Mouse (Mus musculus) embryonic facial prominence, embryonic 11.5 days (tissue): ENCODE measurements around the gene H2-Q6. TPM values are rescaled to one million over a fixed set of nuclear protein-coding genes. Genes with fewer than 3 reads are reported as not detected.
"Not testable (repeated sequence)": the region's sequence is repeated elsewhere in the genome, so short reads cannot be mapped to it uniquely, and the experiment has no call there.

Experiments used
- ATAC-seq: fragments of 200-750 bp; cut with Nextera tagmentation; replicated peaks from 2 replicates; pipeline ENCODE4 v1.8.0; 2017; ENCODE audit warnings: low read depth; ENCODE audit not compliant: insufficient number of reproducible peaks, low FRiP score, low TSS enrichment
- DNase-seq: peaks from one replicate; pipeline ENCODE4 v3.0.0-alpha.2; 2015; ENCODE audit warnings: low spot score
- H3K27ac ChIP-seq: fragments of 300-500 bp; sonication (generic); replicated peaks from 2 replicates; pipeline ENCODE4 v1.5.1; 2014; ENCODE audit warnings: mild to moderate bottlenecking, low read depth, low read length, control low read depth
- H3K27me3 ChIP-seq: fragments of 300-500 bp; sonication (generic); 2 replicates; pipeline ENCODE4 v1.6.1; 2014; ENCODE audit warnings: mild to moderate bottlenecking, low read length, moderate library complexity, mixed read lengths; ENCODE audit not compliant: control insufficient read depth, insufficient read depth
- H3K36me3 ChIP-seq: fragments of 300-500 bp; sonication (generic); replicated peaks from 2 replicates; pipeline ENCODE4 v1.6.1; 2014; ENCODE audit warnings: low read depth, mild to moderate bottlenecking, low read length, moderate library complexity, mixed read lengths; ENCODE audit not compliant: control insufficient read depth, insufficient read depth
- H3K4me1 ChIP-seq: fragments of 300-500 bp; sonication (generic); 2 replicates; pipeline ENCODE4 v1.6.1; 2014; ENCODE audit warnings: low read length, mixed read lengths; ENCODE audit not compliant: control insufficient read depth, insufficient read depth
- H3K4me2 ChIP-seq: fragments of 300-500 bp; sonication (generic); 2 replicates; pipeline ENCODE4 v1.6.1; 2014; ENCODE audit warnings: low read depth, mild to moderate bottlenecking, control low read depth, low read length, moderate library complexity
- H3K4me3 ChIP-seq: fragments of 300-500 bp; sonication (generic); 2 replicates; pipeline ENCODE4 v1.5.1; 2014; ENCODE audit warnings: low read depth, low read length, control low read depth
- H3K9ac ChIP-seq: fragments of 300-500 bp; sonication (generic); replicated peaks from 2 replicates; pipeline ENCODE4 v1.6.1; 2014; ENCODE audit warnings: mild to moderate bottlenecking, control low read depth, low read length
- H3K9me3 ChIP-seq: fragments of 300-500 bp; sonication (generic); replicated peaks from 2 replicates; pipeline ENCODE4 v1.6.1; 2016; ENCODE audit warnings: mild to moderate bottlenecking, low read length, inconsistent platforms, mixed read lengths; ENCODE audit not compliant: control insufficient read depth
- WGBS: fragments of 180-500 bp; shearing (Covaris S2); extraction: QIAGEN DNeasy Blood & Tissue Kit; methylation state at CpG from one replicate; pipeline ENCODE4 v1.1.7; 2014; 5-methylcytosine and 5-hydroxymethylcytosine counted together
- polyA plus RNA-seq: library from polyadenylated mRNA; unstranded; fragments of >200 nt; fragmentation: Nextera tagmentation; extraction: Ambion mirVana; gene quantifications from 2 replicates; pipeline ENCODE4 v1.2.1, GENCODE M21; 2014

Gene H2-Q6
- 0.74 and 1.0 TPM in 2 replicates for polyA plus RNA-seq

- WGBS, result 2% methylated on average over 51 of the region's 66 CpGs
- ATAC-seq (peak; percentile 47), DNase-seq (peak; percentile 64)
- not testable (repeated sequence) for H3K9me3 ChIP-seq, H3K27ac ChIP-seq, H3K4me1 ChIP-seq, H3K36me3 ChIP-seq, H3K27me3 ChIP-seq
- peak within 1 kb of the TSS; percentile 33 for H3K4me3 ChIP-seq
- H3K9ac ChIP-seq, result peak within 1 kb of the TSS; percentile 46
- peak within 1 kb of the TSS; percentile 55 for H3K4me2 ChIP-seq
These were observed at the start of gene H2-Q6 for GRCm38 (mm10) chr17:35424624-35425416. TSS of gene H2-Q6 (plus strand) at chr17:35424850.

GRCm38 (mm10) chr17:35379369-35379728 lies 45.3 kb upstream of the H2-Q6 start, which contains the start of gene H2-Q4:
TSS of gene H2-Q4 (plus strand) at chr17:35379617.
- no peaks in the 10 kb centered on the region for H3K36me3 ChIP-seq
- ATAC-seq (peak; percentile 86), DNase-seq (peak; percentile 83)
- H3K9me3 ChIP-seq, result no peaks in the 10 kb centered on the region
- WGBS, result 1% methylated on average over 16 of the region's 16 CpGs
- H3K27me3 ChIP-seq, result no peaks in the 10 kb centered on the region
- H3K9ac ChIP-seq, result peak within 1 kb of the TSS; percentile 35
- H3K27ac ChIP-seq, result no peak within 1 kb of the TSS
- peak within 1 kb of the TSS; percentile 40 for H3K4me3 ChIP-seq
- H3K4me1 ChIP-seq, result no peaks in the 10 kb centered on the region
- peak within 1 kb of the TSS; percentile 72 for H3K4me2 ChIP-seq

GRCm38 (mm10) chr17:35379729-35380451 lies 44.8 kb upstream of the H2-Q6 start:
- Histone ChIP-seq H3K4me2 (peak overlapping the region; percentile 72), H3K4me3 (peak overlapping the region; percentile 40), H3K9ac (peak overlapping the region; percentile 35), H3K9me3 (no peaks in the 10 kb centered on the region), H3K27me3 (no peaks in the 10 kb centered on the region), H3K27ac (no peak overlapping the region), H3K36me3 (no peaks in the 10 kb centered on the region), H3K4me1 (no peaks in the 10 kb centered on the region)
- DNase-seq, result peak; percentile 27
- peak; percentile 67 for ATAC-seq
- 1% methylated on average over 64 of the region's 70 CpGs for WGBS

- not testable (repeated sequence) for H3K4me2 ChIP-seq, H3K36me3 ChIP-seq, H3K9me3 ChIP-seq, H3K9ac ChIP-seq, H3K4me3 ChIP-seq, H3K4me1 ChIP-seq, H3K27ac ChIP-seq, ATAC-seq, H3K27me3 ChIP-seq
- DNase-seq, result peak; percentile 56
- 8% methylated on average over 7 of the region's 7 CpGs for WGBS
These were observed 34.9 kb upstream of the H2-Q6 start for GRCm38 (mm10) chr17:35389796-35390195.

GRCm38 (mm10) chr17:35392671-35393070 lies 32.0 kb upstream of the H2-Q6 start:
- H3K4me3 ChIP-seq, H3K27me3 ChIP-seq, H3K36me3 ChIP-seq, H3K9ac ChIP-seq, H3K9me3 ChIP-seq, H3K27ac ChIP-seq, H3K4me1 ChIP-seq, H3K4me2 ChIP-seq, DNase-seq, ATAC-seq: not testable (repeated sequence)
- 59% methylated on average over 2 of the region's 2 CpGs for WGBS

GRCm38 (mm10) chr17:35393864-35394800 lies 30.5 kb upstream of the H2-Q6 start:
- H3K9me3 ChIP-seq, H3K9ac ChIP-seq, H3K27me3 ChIP-seq, H3K27ac ChIP-seq, DNase-seq, H3K36me3 ChIP-seq, H3K4me1 ChIP-seq: not testable (repeated sequence)
- Histone ChIP-seq H3K4me2 (peak overlapping the region; percentile 43), H3K4me3 (peak overlapping the region; percentile 12; the same call in 1 of the 2 replicates)
- WGBS, result 3% methylated on average over 43 of the region's 75 CpGs
- ATAC-seq, result peak; percentile 90

GRCm38 (mm10) chr17:35396956-35397355 lies 27.7 kb upstream of the H2-Q6 start:
- not testable (repeated sequence) for H3K36me3 ChIP-seq, H3K27ac ChIP-seq, ATAC-seq, H3K4me1 ChIP-seq, H3K9ac ChIP-seq, H3K4me3 ChIP-seq, H3K4me2 ChIP-seq, H3K27me3 ChIP-seq, DNase-seq, H3K9me3 ChIP-seq
- 85% methylated on average over 2 of the region's 2 CpGs for WGBS
